Mouse (Mus musculus): ENCODE data around the gene Actn1.

The Actn1 gene

DNA sequence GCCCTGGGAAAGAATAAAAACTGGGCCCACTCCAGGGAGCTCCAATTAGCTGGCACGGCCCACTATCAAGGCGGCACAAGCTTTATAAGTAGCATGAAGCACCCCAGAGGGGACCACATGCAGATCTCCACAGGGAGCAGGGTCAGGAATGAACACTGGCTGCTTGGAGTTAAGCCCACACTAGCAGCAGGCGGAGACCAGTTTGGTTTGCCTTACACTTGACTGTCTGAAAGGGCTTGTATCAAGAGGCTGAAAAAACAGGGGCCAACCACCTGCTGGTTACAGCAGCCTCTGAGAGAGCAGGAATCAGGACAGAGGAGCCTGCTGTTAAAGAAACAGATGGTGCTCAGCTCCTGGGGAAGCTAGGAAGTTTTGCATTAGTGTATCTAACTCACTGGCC, 32.3 kb downstream of the Actn1 start:
- no peak for DNase-seq (ENCODE audit: low read depth)

GRCm38 (mm10) chr12:80226101-80226500, 34.1 kb downstream of the Actn1 start:
- no peak for DNase-seq (ENCODE audit: low read depth)

GRCm38 (mm10) chr12:80224241-80224731, 35.9 kb downstream of the Actn1 start:
- no peak for DNase-seq (ENCODE audit: low read depth)

DNA sequence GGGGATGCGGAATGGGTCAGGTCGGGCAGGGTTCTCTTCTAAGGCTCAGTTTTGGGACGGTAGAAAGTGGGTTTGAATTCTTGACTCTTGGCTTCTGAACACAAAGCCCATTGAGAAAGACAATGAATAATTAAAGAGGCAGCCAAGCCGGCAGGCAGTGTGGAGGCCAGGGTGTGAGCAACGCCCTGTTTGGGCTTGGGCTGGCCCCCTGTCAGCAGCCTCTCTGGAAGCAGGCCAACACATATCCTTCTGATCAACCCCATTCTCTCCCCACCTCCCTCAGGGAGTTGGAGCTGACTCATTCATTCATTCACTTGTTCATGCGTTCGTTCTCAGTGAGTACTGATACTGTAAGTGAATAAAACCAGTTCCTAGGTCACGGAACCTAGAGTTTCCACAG, 36.7 kb downstream of the Actn1 start:
- no peak for DNase-seq (ENCODE audit: low read depth)

DNA sequence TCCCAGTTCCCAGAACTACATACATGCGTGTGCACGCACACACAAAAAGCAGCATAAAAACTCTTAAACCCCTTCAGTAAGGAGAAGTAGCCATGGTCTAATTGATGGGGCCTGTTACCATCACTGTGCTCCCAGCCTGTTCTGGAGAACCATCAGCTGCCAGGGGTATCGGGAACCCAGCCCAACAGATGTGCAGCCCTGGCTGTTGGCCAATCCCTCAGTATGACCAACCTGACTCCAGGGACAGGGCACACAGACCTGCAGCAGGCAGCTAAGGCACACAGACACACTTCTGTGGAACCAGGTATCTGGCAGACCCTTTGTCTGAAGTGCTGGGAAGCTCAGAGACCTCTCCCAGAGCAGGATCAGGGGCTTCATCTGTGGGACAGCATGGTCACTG, 37.7 kb downstream of the Actn1 start:
- DNase-seq (ENCODE audit: low read depth), result no peak

DNA sequence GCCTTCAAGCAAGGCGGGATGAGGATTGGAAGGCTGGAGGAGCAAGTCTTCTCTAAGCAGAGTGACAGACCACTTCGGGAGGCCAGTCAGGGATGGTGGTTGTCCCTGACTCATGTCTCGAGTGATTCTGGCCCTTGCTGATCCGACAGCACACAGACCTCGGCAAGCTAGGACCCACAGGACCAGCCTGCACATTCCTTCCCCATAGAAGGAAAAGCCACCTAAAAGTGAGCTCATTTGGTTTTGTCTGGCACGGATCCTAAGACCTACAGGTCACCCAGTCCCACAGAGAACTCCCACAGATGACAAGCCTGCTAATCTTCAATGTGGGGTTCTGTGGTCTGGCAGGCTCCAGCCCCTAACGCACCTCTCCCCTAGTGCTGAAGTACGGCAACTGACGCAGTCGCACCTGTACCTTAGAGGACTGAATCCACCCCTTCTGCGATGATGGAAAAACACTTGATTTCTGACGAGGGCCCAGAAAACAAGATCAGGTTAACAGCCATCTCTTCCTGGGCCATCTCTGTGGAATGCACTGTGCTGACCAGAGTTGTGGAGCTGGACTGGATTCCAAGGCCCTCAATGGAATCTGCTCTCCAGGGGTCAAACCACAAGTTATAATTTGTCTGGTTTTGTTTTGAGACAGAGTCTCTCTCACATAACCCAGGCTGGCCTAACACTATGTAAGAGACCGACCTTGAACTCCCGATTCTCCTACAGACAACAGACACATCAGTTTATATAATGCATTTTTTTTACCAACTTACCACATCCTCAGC, 39.7 kb downstream of the Actn1 start:
- DNase-seq (ENCODE audit: low read depth), result no peak

DNA sequence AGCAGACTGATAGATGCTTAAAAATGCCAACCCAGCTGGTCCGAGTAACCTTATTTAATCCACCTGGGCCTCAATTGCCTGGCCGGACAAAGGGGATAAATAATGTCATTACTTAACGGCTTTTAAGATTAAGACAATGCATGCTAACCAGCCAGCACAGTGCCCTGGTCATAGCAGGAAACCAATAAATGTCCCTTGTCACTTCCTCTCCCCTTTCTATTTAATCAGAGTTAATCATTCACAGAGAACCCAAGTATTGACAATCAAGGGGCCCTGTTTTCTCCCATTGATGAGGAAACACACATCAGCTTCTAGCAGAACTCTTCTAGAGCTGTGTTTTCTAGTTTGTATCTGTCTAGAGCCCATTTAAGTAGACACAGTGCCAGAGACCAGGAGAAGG, 41.4 kb downstream of the Actn1 start:
- no peak for DNase-seq (ENCODE audit: low read depth)

DNA sequence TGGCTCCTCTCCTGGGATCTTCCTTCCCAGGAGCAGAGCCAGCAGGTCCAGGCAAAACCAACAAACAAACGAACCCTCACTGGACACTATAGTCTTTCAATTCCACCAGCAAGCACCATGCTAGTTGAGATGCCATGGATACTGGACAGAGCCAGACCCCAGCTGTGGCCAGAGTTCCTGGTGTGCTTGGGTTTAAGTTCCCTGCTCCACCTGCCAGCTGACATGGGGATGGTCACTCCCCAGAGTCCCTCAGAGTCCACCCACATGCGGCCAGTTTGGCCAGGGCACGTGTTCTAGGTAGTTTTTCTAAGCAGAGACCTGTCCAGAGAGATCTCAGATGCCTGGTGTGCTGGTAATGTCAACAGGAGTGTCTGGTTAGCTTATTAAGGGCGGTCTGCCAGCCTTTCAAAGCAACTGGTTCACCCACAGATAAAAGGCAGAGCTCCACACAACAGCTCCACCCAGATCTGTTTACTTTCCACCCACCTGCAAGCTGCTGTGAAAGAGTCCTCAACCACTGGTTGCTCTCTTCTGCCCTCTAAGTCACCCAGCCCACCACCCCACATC, 42.0 kb downstream of the Actn1 start:
- no peak for DNase-seq (ENCODE audit: low read depth)

- no peak for DNase-seq (ENCODE audit: low read depth)
Observed at GRCm38 (mm10) chr12:80217049-80217448, 43.1 kb downstream of the Actn1 start.

DNA sequence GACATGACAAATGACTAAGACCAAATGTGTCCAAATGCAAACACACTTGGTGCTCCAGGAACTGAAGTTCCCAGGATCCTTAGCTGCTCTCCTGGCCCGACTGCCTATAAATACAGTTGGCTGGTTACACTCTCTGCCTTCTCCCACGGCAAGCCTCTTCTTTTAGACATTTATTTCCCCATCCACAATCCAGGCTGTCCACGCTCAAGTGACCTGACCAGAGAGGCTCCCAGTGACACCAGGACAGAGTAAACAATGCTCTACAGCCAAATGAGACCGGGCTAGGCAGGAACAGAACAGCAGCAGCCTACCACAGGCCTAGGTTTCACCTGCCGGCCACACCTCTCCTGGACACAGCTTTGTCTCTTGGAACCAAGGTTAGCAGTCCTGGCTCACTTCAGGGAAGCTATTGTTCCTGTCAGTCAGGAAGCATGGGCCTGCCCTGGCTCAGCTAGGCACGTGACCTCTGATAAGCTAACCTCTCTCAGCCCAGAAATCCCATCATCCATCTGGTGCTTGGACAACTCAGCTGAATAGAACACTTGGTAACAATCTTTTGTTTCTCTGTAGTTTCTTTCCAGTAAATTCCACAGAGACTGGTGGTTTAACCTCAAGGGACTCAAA, 43.8 kb downstream of the Actn1 start:
- DNase-seq (ENCODE audit: low read depth), result no peak

- DNase-seq (ENCODE audit: low read depth), result no peak
Observed at GRCm38 (mm10) chr12:80213810-80214209, 46.4 kb downstream of the Actn1 start.

DNA sequence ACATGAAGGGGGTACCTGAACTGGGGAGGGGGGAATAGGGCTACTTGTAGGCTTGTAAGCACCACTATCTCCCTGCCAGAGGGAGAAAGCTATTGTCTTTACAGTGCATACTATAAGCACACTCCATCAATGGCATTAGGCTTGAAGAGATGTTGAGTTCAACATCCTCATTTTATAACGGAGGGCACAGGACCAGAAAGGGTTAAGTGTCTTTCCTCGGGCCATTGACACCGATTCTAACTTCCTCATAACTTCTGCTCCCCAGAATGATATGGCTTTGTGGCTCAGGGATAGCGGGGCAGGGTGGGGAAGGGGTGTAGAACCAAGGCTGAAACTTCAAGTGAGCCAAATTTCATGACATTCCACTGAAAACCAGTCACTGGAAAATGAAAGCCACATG, 46.9 kb downstream of the Actn1 start:
- DNase-seq (ENCODE audit: low read depth), result no peak

GRCm38 (mm10) chr12:80210791-80211612, 49.2 kb downstream of the Actn1 start:
- DNase-seq (ENCODE audit: low read depth), result no peak

DNA sequence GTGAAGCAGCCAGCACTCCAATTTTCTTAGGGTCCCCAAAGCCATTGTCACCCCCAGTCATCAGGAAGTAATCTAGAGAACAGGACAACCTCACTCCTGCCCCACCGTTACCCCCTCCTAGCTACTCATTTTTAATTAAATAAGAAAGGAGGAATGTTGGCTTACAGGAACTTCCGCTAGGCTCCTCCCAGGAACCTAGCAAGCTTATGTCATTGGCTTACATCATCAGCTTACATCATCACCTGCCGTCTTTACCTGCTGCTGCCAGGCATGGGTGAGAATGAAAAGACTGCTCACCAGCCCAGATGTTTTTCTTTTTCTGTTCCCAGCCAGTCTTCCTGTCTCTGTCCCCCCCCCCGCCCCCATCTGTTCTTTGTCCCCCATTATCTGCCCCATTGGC, 50.3 kb downstream of the Actn1 start:
- DNase-seq (ENCODE audit: low read depth), result no peak

- no peak for DNase-seq (ENCODE audit: low read depth)
Observed at GRCm38 (mm10) chr12:80208126-80208820, 51.9 kb downstream of the Actn1 start.

DNA sequence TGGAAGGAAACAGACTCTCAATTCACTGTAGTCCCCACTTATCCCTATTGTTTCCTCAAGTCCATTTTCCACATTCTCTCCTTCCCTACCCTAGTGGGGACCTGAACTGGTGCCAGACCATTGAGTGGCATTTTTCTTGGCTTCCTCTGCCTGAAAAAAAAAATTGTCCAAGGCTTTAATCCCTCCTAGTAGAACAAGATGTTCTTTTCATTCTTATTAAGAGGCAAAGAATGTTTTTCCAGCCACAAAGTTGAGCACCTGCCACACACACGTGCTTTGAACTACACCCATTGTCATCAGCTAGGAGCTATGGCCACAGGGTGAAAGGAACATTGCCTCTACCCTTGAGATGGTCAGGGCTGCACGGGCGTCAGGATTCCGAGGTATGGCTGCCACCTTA, 56.9 kb downstream of the Actn1 start:
- no peak for DNase-seq (ENCODE audit: low read depth)

DNA sequence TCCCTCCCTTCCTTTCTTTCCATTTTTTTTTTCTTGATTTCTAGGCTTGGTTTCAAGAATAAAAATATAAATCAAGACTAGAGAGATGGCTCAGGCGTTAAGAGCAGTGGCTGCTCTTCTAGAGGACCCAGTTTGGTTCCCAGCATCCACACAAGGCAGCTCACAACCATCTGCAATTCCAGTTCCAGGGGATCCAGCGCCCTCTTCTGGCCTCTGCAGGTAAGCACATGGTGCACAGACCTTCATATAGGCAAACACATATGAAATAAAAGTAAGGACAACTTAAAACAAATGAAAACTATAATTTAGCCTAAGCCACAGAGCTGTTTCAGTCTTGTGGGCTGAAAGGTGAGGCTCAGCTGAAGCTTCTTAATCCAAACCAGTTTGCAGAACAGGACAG, 60.4 kb downstream of the Actn1 start:
- DNase-seq (ENCODE audit: low read depth), result no peak

DNA sequence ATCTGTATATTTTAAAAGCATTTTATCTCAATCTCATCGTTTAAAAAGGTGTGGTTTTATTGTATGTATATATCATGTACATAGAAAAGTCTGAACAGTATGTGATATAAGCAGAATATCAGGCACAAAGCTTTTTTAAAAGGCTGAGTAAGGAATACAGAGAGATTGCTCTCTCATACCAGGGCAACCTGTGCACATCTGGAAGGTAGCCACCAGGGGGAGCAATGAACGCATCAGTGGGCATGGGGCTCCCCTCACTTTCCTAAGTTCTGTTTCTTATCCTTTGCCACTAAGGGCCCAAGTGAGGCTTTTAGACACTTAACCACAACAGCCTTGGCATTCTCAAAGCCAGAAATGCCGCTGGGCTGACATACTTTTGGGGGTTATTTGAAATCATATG, 61.7 kb downstream of the Actn1 start:
- DNase-seq (ENCODE audit: low read depth), result peak; percentile 58

GRCm38 (mm10) chr12:80197343-80197742, 62.8 kb downstream of the Actn1 start:
- DNase-seq (ENCODE audit: low read depth), result peak; percentile 64

DNA sequence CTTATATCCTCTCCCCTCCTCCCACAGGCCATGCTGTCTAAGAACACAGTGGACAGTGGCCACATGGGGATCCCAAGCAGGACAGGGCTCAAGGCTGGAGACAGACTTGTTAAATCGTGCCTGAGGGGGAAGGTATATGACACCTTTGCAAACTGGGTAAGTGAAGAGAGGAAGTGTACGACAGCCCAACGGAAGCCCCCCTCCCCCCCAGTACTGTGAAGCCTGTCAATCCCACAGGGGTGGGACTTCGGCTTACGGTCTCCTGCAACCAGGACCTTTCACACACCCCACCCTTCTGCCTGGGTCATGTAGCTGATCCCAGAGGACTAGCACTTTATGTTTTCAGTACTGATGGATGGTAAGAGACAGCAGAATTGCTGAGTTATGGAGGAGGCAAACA, 68.4 kb downstream of the Actn1 start:
- no peak for DNase-seq (ENCODE audit: low read depth)

DNA sequence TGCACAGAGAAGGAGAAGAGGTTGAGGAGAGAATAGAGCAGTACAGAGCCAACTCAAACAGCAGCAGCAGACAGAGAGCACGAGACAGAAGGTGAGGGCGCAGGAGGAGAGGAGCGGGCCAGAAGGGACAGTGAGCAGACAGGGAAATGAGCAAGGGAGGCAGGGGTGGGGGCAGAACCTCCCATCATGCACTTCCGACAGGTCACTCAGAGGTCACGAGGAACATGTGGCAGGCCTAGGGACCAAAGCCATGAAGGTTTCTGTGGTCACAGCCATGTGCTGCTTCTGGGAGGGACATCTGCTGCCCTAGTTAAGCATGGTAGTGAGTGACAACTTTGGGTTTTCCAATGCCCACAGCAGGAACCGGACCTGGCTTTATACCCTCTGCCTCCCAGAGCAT, 68.8 kb downstream of the Actn1 start:
- no peak for DNase-seq (ENCODE audit: low read depth)

DNA sequence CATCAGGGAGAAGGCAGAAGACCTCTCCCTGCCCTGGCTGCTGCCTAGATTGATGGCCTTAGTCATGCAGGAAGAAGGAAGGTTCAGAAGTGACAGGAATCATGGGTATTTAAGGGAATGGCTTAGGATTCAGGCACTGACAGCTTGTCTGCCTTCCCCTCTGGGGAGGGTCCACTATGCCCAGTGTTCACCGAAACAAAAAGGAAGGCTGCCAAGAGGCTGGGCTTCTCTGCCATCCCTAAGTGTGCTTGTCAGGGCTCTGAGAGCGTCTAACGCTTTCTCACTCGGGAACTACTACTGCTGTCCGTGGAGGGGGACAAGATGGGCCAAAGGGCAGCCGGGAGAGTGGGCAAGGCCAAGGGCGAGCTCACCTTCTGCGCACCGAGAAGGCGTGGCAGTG, 69.3 kb downstream of the Actn1 start:
- no peak for DNase-seq (ENCODE audit: low read depth)
